Mouse (Mus musculus) MEL (cell line): ENCODE measurements around the gene Hectd1. TPM values are rescaled to one million over a fixed set of nuclear protein-coding genes. Genes with fewer than 3 reads are reported as not detected.

ENCODE experiments used
- DNase-seq: peaks from one replicate; pipeline ENCODE4 v3.0.0; 2011; ENCODE audit warnings: low read depth, low spot score
- H3K27ac ChIP-seq: 2 replicates; pipeline ENCODE4 v1.5.1; 2012; ENCODE audit warnings: low read depth, mild to moderate bottlenecking, control low read depth, low read length, moderate library complexity; ENCODE audit not compliant: control insufficient read depth
- H3K27me3 ChIP-seq, 2 experiments: fragments of 150-350 bp in 1 of 2; sonication (generic) in 1 of 2; 2 replicates each; pipeline ENCODE4 v1.6.1; 2012; ENCODE audit warnings: low read length in 2 of 2, mild to moderate bottlenecking in 2 of 2, improper control_type of control experiment in 1 of 2, moderate library complexity in 1 of 2; ENCODE audit not compliant: insufficient read depth in 2 of 2, control insufficient read depth in 1 of 2
- H3K36me3 ChIP-seq, 2 experiments: 2 replicates each; pipeline ENCODE4 v1.6.1; 2012 to 2014; ENCODE audit warnings: low read length in 2 of 2, improper control_type of control experiment in 1 of 2, inconsistent platforms in 1 of 2, mild to moderate bottlenecking in 1 of 2; ENCODE audit not compliant: insufficient read depth in 2 of 2, control insufficient read depth in 1 of 2
- H3K4me1 ChIP-seq, 2 experiments: fragments of 150-350 bp in 1 of 2; sonication (generic) in 1 of 2; 2 replicates each; pipeline ENCODE4 v1.6.1; 2012; ENCODE audit warnings: low read length in 2 of 2, improper control_type of control experiment in 1 of 2, mild to moderate bottlenecking in 1 of 2; ENCODE audit not compliant: insufficient read depth in 2 of 2, control insufficient read depth in 1 of 2
- H3K4me3 ChIP-seq, 2 experiments: fragments of 150-350 bp in 1 of 2; sonication (generic) in 1 of 2; 2 replicates each; pipeline ENCODE4 v1.5.1; 2012; ENCODE audit warnings: low read depth in 2 of 2, low read length in 2 of 2, mild to moderate bottlenecking in 2 of 2, moderate library complexity in 2 of 2, control low read depth in 1 of 2, improper control_type of control experiment in 1 of 2; ENCODE audit not compliant: control insufficient read depth in 1 of 2, insufficient read depth in 1 of 2
- H3K79me2 ChIP-seq: 2 replicates; pipeline ENCODE4 v1.6.1; 2012; ENCODE audit warnings: mild to moderate bottlenecking, low read length, moderate library complexity; ENCODE audit not compliant: control insufficient read depth, poor library complexity, insufficient read depth
- H3K9ac ChIP-seq: 2 replicates; pipeline ENCODE4 v1.6.1; 2012; ENCODE audit warnings: low read depth, mild to moderate bottlenecking, control low read depth, low read length, moderate library complexity; ENCODE audit not compliant: control insufficient read depth, poor library complexity, severe bottlenecking
- H3K9me3 ChIP-seq: fragments of 150-350 bp; sonication (generic); replicated peaks from 2 replicates; pipeline ENCODE4 v1.6.1; 2012; ENCODE audit warnings: mild to moderate bottlenecking, low read length, improper control_type of control experiment, moderate library complexity; ENCODE audit not compliant: insufficient read depth
- E2F4 ChIP-seq: IDR thresholded peaks from 2 replicates; pipeline ENCODE4 v1.6.1; 2011; ENCODE audit warnings: low read depth, low read length, improper control_type of control experiment, borderline replicate concordance
- ELF1 ChIP-seq: IDR thresholded peaks from 2 replicates; pipeline ENCODE4 v1.6.1; 2014; ENCODE audit warnings: low read depth, mild to moderate bottlenecking, inconsistent platforms, low read length, improper control_type of control experiment, moderate library complexity
- GABPA ChIP-seq: IDR thresholded peaks from 2 replicates; pipeline ENCODE4 v1.6.1; 2012; ENCODE audit warnings: low read depth, mild to moderate bottlenecking, inconsistent platforms, low read length, improper control_type of control experiment, moderate library complexity
- HCFC1 ChIP-seq: IDR thresholded peaks from 2 replicates; pipeline ENCODE4 v1.6.1; 2012; ENCODE audit warnings: low read depth, mild to moderate bottlenecking, inconsistent platforms, low read length, improper control_type of control experiment, moderate library complexity
- JUND ChIP-seq: IDR thresholded peaks from 2 replicates; pipeline ENCODE4 v1.6.1; 2011; ENCODE audit warnings: low read depth, mild to moderate bottlenecking, improper control_type of control experiment, low read length
- MAFK ChIP-seq: IDR thresholded peaks from 2 replicates; pipeline ENCODE4 v1.6.1; 2011; ENCODE audit warnings: low read depth, mild to moderate bottlenecking, low read length, improper control_type of control experiment, borderline replicate concordance
- MAX ChIP-seq: IDR thresholded peaks from 2 replicates; pipeline ENCODE4 v1.6.1; 2011; ENCODE audit warnings: low read length, improper control_type of control experiment
- MXI1 ChIP-seq: IDR thresholded peaks from 2 replicates; pipeline ENCODE4 v1.6.1; 2011; ENCODE audit warnings: mild to moderate bottlenecking, low read depth, low read length, improper control_type of control experiment
- MYB ChIP-seq: IDR thresholded peaks from 2 replicates; pipeline ENCODE4 v1.6.1; 2011; ENCODE audit warnings: mild to moderate bottlenecking, low read depth, low read length, improper control_type of control experiment
- MYC ChIP-seq: IDR thresholded peaks from 2 replicates; pipeline ENCODE4 v1.6.1; 2011; ENCODE audit warnings: low read depth, mild to moderate bottlenecking, low read length, improper control_type of control experiment, moderate library complexity
- NRF1 ChIP-seq: IDR thresholded peaks from 2 replicates; pipeline ENCODE4 v1.6.1; 2014; ENCODE audit warnings: low read depth, mild to moderate bottlenecking, inconsistent platforms, low read length, improper control_type of control experiment, moderate library complexity; ENCODE audit not compliant: poor library complexity, insufficient read depth, severe bottlenecking
- POLR2A ChIP-seq, 2 experiments: IDR thresholded peaks; 2 replicates each; pipeline ENCODE4 v1.6.1; 2011 to 2012; ENCODE audit warnings: low read length in 2 of 2, mild to moderate bottlenecking in 2 of 2, control low read depth in 1 of 2, improper control_type of control experiment in 1 of 2, low read depth in 1 of 2, moderate library complexity in 1 of 2; ENCODE audit not compliant: control insufficient read depth in 1 of 2, insufficient read depth in 1 of 2, poor library complexity in 1 of 2
- POLR2AphosphoS2 ChIP-seq: IDR thresholded peaks from 2 replicates; pipeline ENCODE4 v1.6.1; 2011; ENCODE audit warnings: low read length, improper control_type of control experiment
- RAD21 ChIP-seq: IDR thresholded peaks from 2 replicates; pipeline ENCODE4 v1.6.1; 2011; ENCODE audit warnings: mild to moderate bottlenecking, low read depth, low read length, improper control_type of control experiment
- RCOR1 ChIP-seq: IDR thresholded peaks from 2 replicates; pipeline ENCODE4 v1.6.1; 2012; ENCODE audit warnings: low read depth, mild to moderate bottlenecking, inconsistent platforms, low read length, improper control_type of control experiment
- SIN3A ChIP-seq: IDR thresholded peaks from 2 replicates; pipeline ENCODE4 v1.6.1; 2012; ENCODE audit warnings: low read length, improper control_type of control experiment, inconsistent platforms
- SMC3 ChIP-seq: IDR thresholded peaks from 2 replicates; pipeline ENCODE4 v1.6.1; 2011; ENCODE audit warnings: low read depth, low read length, improper control_type of control experiment
- TAL1 ChIP-seq: IDR thresholded peaks from 2 replicates; pipeline ENCODE4 v1.6.1; 2012; ENCODE audit warnings: mild to moderate bottlenecking, inconsistent platforms, low read length, moderate library complexity, mixed read lengths
- TCF12 ChIP-seq: IDR thresholded peaks from 2 replicates; pipeline ENCODE4 v1.6.1; 2014; ENCODE audit warnings: low read depth, mild to moderate bottlenecking, inconsistent platforms, low read length, improper control_type of control experiment, moderate library complexity
- USF1 ChIP-seq: IDR thresholded peaks from 2 replicates; pipeline ENCODE4 v1.6.1; 2014; ENCODE audit warnings: low read depth, mild to moderate bottlenecking, inconsistent platforms, low read length, improper control_type of control experiment, moderate library complexity
- ZMIZ1 ChIP-seq: IDR thresholded peaks from 2 replicates; pipeline ENCODE4 v1.6.1; 2012; ENCODE audit warnings: low read depth, mild to moderate bottlenecking, inconsistent platforms, low read length, improper control_type of control experiment, moderate library complexity
- polyA plus RNA-seq, 2 experiments: library from polyadenylated mRNA; stranded (reverse) in 1 of 2; unstranded in 1 of 2; fragments of >175 nt in 1 of 2; fragments of >200 nt in 1 of 2; gene quantifications; 2 replicates each; pipeline versions ENCODE4 v1.2.1 to v1.2.4; 2012; ENCODE audit warnings: low replicate concordance in 2 of 2, low read depth in 1 of 2; ENCODE audit not compliant: insufficient read length in 2 of 2, insufficient read depth in 1 of 2, missing spikeins in 1 of 2
- total RNA-seq: library from RNA; depleted of rRNA; stranded (reverse); fragments of 300-350 nt; gene quantifications from 2 replicates; pipeline ENCODE4 v1.2.3, GENCODE M21; 2012

Gene Hectd1
- total and polyA plus RNA-seq, 3 experiments: 55.2 to 248 (median 72.0) TPM

DNA sequence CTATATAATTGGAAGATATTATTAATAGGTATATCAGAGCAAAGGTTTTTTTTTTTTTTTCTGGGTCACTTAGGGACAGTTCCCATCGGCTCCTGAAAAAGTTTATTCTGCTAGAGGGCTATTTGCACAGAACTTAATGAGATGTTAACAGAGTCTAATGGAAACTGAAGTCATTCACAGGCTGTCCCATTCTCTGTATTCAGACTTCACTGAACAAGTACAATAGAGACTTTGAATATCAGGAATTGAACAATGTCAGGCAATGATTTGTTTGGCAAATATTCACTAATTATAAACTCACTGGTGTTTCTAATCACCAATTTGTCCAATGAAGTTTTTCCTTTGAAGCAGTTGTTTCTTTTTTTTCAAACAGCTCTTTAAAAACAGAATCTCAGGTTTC lies 92.5 kb downstream of the Hectd1 start:
- DNase-seq: no peak
- Histone ChIP-seq H3K9ac (no peak overlapping the region), H3K27me3 (no peaks in the 10 kb centered on the region), H3K9me3 (no peaks in the 10 kb centered on the region), H3K4me3 (no peak overlapping the region), H3K27ac (no peak overlapping the region), H3K4me1 (no peaks in the 10 kb centered on the region; a peak in 1 of 4 replicates), H3K79me2 (no peaks in the 10 kb centered on the region), H3K36me3 (no peaks in the 10 kb centered on the region; a peak in 1 of 4 replicates)
- TF ChIP-seq MYC (no peak), E2F4 (no peak), ELF1 (no peak), SMC3 (no peak), MXI1 (no peak), POLR2A (IDR thresholded peaks at IDR 0.05; ENCODE audit: control insufficient read depth in 1 of 2, insufficient read depth in 1 of 2, low read depth in 1 of 2, low read length in 2 of 2, poor library complexity in 1 of 2) (no peak), ZMIZ1 (no peak), MYB (no peak), USF1 (no peak), RCOR1 (no peak), NRF1 (no peak), RAD21 (no peak), TAL1 (no peak), MAFK (no peak), GABPA (no peak), HCFC1 (no peak), MAX (no peak)

DNA sequence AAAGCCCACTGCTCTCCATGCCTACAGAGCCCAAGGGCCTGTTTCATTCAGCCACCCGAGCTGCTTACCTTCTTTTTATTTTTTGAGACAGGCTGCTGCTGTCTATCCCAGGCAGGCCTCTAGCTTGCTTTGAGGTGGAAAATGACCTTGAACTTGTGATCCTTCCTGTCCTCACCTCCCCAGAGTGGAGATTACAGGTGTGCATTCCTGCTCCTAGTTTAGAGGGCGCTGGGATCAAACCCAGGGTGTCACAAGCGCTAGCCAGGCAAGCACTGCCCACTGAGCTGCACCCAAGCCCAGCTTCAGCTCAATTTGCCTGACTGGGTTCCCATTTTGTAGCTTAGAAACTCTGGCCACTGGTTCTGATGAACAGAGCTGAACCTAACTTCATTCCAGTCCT lies 93.0 kb downstream of the Hectd1 start:
- no peaks in the 10 kb centered on the region for H3K9me3 ChIP-seq
- TF ChIP-seq JUND (no peak), POLR2AphosphoS2 (no peak), TCF12 (no peak), MAX (no peak), SIN3A (no peak)
- H3K4me1 ChIP-seq: no peaks in the 10 kb centered on the region; a peak in 1 of 4 replicates
- no peak overlapping the region for H3K9ac ChIP-seq
- H3K79me2 ChIP-seq: no peaks in the 10 kb centered on the region
- H3K4me3 ChIP-seq: no peak overlapping the region
- no peaks in the 10 kb centered on the region; a peak in 1 of 4 replicates for H3K36me3 ChIP-seq
- H3K27ac ChIP-seq: no peak overlapping the region
- H3K27me3 ChIP-seq: no peaks in the 10 kb centered on the region
- DNase-seq: no peak
